ENCODE assay signal across 8 mouse cellular contexts in the genomic region with DNA sequence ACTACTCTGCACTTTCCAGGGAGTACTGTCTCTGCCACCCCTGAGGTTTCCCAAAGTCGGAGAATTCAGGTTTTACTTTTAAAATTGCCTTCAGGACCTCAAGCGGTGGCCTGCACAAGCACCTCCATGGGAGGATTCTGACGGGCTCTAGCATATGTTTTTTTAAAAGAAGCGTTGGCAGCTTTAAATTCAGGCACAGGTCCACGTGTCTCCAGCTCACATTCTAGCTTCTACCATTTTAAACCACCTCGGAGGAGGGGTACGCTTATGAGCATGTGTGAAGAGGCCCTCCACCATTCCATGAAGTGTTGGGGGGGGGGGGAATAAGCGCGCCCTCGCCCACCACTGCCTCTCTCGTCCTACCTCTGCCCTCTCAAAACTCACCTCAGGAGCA. TPM values are rescaled to one million over a fixed set of nuclear protein-coding genes. Genes with fewer than 3 reads are reported as not detected.
DNase-seq lines count a peak whose midpoint lies in the region; ATAC-seq and TF ChIP-seq lines count a peak whose summit lies in the region.

No protein-coding gene starts in this region.

- no peaks in the 10 kb centered on the region for H3K27me3 ChIP-seq in hindbrain, embryonic 13.5 days
- no peaks in the 10 kb centered on the region for H3K27me3 ChIP-seq in liver, embryonic 13.5 days
- H3K27me3 ChIP-seq in stomach, postnatal 0 days (ENCODE audit: control insufficient read depth, insufficient read depth, low read length): no peaks in the 10 kb centered on the region

- peak overlapping the region; percentile 84 for H3K4me3 ChIP-seq in hindbrain, embryonic 13.5 days
- peak overlapping the region; percentile 97 for H3K4me3 ChIP-seq in liver, embryonic 13.5 days (replicated peaks)
- peak overlapping the region; percentile 92 for H3K4me3 ChIP-seq in stomach, postnatal 0 days (ENCODE audit: low read depth, low read length)

- H3K9me3 ChIP-seq in hindbrain, embryonic 13.5 days: no peaks in the 10 kb centered on the region
- no peaks in the 10 kb centered on the region for H3K9me3 ChIP-seq in liver, embryonic 13.5 days (replicated peaks)
- no peaks in the 10 kb centered on the region for H3K9me3 ChIP-seq in stomach, postnatal 0 days (ENCODE audit: control insufficient read depth, low read length)

- DNase-seq in kidney, adult 8-10 months: peak; percentile 26 to 27
- DNase-seq in kidney, postnatal 14 days: no peak
- peak; percentile 28 for DNase-seq in c-Kit-positive CD71-positive TER-119-negative erythroid progenitor cells, embryonic 14.5 days (ENCODE audit: low read depth)
- DNase-seq in liver, embryonic 13.5 days: peak; percentile 11
- DNase-seq in stomach, postnatal 0 days (ENCODE audit: low spot score): no peak
- no peak for DNase-seq in gastrocnemius, postnatal 10 days

- no peak for TF ChIP-seq EP300 in stomach, postnatal 0 days (optimal IDR thresholded peaks at IDR 0.05)

- peak overlapping the region; percentile 95 for H3K9ac ChIP-seq in hindbrain, embryonic 13.5 days
- H3K9ac ChIP-seq in liver, embryonic 13.5 days: peak overlapping the region; percentile 98
- H3K9ac ChIP-seq in stomach, postnatal 0 days (ENCODE audit: low read length): peak overlapping the region; percentile 99

- peak; percentile 20 for ATAC-seq in CD4-positive, CD25-positive, alpha-beta regulatory T cell, adult 4 months
- ATAC-seq in hindbrain, embryonic 13.5 days (ENCODE audit: low FRiP score): peak; percentile 55; the same call in 1 of the 2 replicates
- no peak for ATAC-seq in liver, embryonic 13.5 days (ENCODE audit: low read depth)
- peak; percentile 31 for ATAC-seq in stomach, postnatal 0 days (ENCODE audit: low FRiP score, low TSS enrichment)

- H3K4me2 ChIP-seq in hindbrain, embryonic 13.5 days: peak overlapping the region; percentile 79
- H3K4me2 ChIP-seq in liver, embryonic 13.5 days: peak overlapping the region; percentile 89
- H3K4me2 ChIP-seq in stomach, postnatal 0 days (replicated peaks; ENCODE audit: low read depth): peak overlapping the region; percentile 84

- peaks cover 5% of the 10 kb centered on the region; the same call in 1 of the 2 replicates for H3K36me3 ChIP-seq in hindbrain, embryonic 13.5 days
- H3K36me3 ChIP-seq in liver, embryonic 13.5 days: peaks cover 8% of the 10 kb centered on the region; the same call in 1 of the 2 replicates
- H3K36me3 ChIP-seq in stomach, postnatal 0 days (ENCODE audit: control insufficient read depth, insufficient read depth, low read length): no peaks in the 10 kb centered on the region

- peaks cover 33% of the 10 kb centered on the region for H3K4me1 ChIP-seq in hindbrain, embryonic 13.5 days (replicated peaks)
- peaks cover 65% of the 10 kb centered on the region for H3K4me1 ChIP-seq in liver, embryonic 13.5 days (replicated peaks)
- no peaks in the 10 kb centered on the region for H3K4me1 ChIP-seq in stomach, postnatal 0 days (replicated peaks; ENCODE audit: control insufficient read depth, insufficient read depth)

- 3% methylated on average over 11 of the region's 11 CpGs for WGBS in hindbrain, embryonic 13.5 days
- under 1% methylated on average over 11 of the region's 11 CpGs for WGBS in liver, embryonic 13.5 days (ENCODE audit: insufficient replicate concordance)
- WGBS in stomach, postnatal 0 days: 0% methylated on average over 9 of the region's 11 CpGs

- TF ChIP-seq CTCF in stomach, postnatal 0 days (IDR thresholded peaks at IDR 0.05; ENCODE audit: low read depth): no peak

- H3K27ac ChIP-seq in hindbrain, embryonic 13.5 days: peak overlapping the region; percentile 99
- peak overlapping the region; percentile 92 for H3K27ac ChIP-seq in liver, embryonic 13.5 days
- peak overlapping the region; percentile 99 for H3K27ac ChIP-seq in stomach, postnatal 0 days (replicated peaks)

RNA-seq across cellular contexts. Expression of a gene that starts 1.0 kb away (rescaled TPM):
- polyA plus RNA-seq in CD4-positive, CD25-positive, alpha-beta regulatory T cell, adult 4 months (2017; shearing (Covaris generic)): 10 to 100 TPM; 14.7 to 17.3 TPM
- polyA plus RNA-seq in hindbrain, embryonic 13.5 days (2015; fragmentation: Nextera tagmentation; extraction: Ambion mirVana): 11.2 and 14.5 TPM in 2 replicates
- 2.9 and 3.0 TPM in 2 replicates for polyA plus RNA-seq in liver, embryonic 13.5 days (2015; fragmentation: Nextera tagmentation; extraction: Ambion mirVana)
- polyA plus RNA-seq in stomach, postnatal 0 days (2015; fragmentation: Nextera tagmentation; extraction: Ambion mirVana): 2.2 and 2.4 TPM in 2 replicates
- 1 to 10 TPM; 4.9 to 8.4 TPM for total RNA-seq in gastrocnemius, postnatal 10 days (2021)

Comparison
In these comparisons a context has a peak if more than half of its experiments do, and no peak if none do; other contexts are left out.
1. DNase-seq: peak in kidney, adult 8-10 months (2 of 2), c-Kit-positive CD71-positive TER-119-negative erythroid progenitor cells, embryonic 14.5 days (single experiment) and liver, embryonic 13.5 days (single experiment); none in kidney, postnatal 14 days (single experiment), stomach, postnatal 0 days (single experiment) and gastrocnemius, postnatal 10 days (single experiment).
2. Peak in every context shown above with its lines, with median percentiles within 50 percentile points of each other: H3K27ac ChIP-seq, H3K4me2 ChIP-seq, H3K4me3 ChIP-seq and H3K9ac ChIP-seq.